ENCODE assay signal across 19 mouse cellular contexts in the genomic region with DNA sequence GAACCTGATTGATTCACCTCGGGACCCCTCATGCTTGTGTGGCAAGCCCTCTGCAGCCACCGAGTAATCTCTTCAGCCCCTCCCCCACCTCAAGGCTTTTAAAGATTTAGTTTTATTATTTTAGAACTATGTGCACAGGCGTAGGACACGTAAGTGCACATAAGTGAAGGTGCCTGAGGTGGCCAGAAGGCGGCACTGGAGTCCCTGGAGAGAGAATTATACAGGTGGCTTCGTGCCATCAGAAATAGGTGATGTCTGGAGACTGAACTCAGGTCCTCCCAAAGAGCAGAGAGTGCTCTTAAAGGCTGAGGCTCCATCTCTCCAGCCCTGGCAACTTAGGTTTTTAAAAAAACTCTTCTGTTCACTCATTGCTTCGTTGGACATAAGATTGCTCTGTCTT.
DNase-seq lines count a peak whose midpoint lies in the region; ATAC-seq and TF ChIP-seq lines count a peak whose summit lies in the region.
"Had no signal": no experiment of that assay in that cellular context is flagged by ENCODE, and none has a peak within 500 bp of the region (broad histone marks: within the 10 kb centered on the region; RNA-seq: fewer than 3 reads in every experiment).

No protein-coding gene starts in this region.

- no peaks in the 10 kb centered on the region for H3K27me3 ChIP-seq in hindbrain, embryonic 10.5 days (ENCODE audit: insufficient read depth, poor library complexity, severe bottlenecking)
- H3K27me3 ChIP-seq in hindbrain, embryonic 16.5 days (replicated peaks; ENCODE audit: control insufficient read depth, insufficient read depth, low read length): no peaks in the 10 kb centered on the region
- no peaks in the 10 kb centered on the region for H3K27me3 ChIP-seq in lung, postnatal 0 days (replicated peaks; ENCODE audit: insufficient read depth, low read length)
- H3K27me3 ChIP-seq: hindbrain, embryonic 12.5 days; limb, embryonic 13.5 days had no signal

- no peak for TF ChIP-seq EP300 in lung, postnatal 0 days (IDR thresholded peaks at IDR 0.05)

- H3K4me1 ChIP-seq in hindbrain, embryonic 10.5 days (replicated peaks): peaks cover 22% of the 10 kb centered on the region
- peaks cover 6% of the 10 kb centered on the region; the same call in 1 of the 2 replicates for H3K4me1 ChIP-seq in hindbrain, embryonic 16.5 days (ENCODE audit: control insufficient read depth, insufficient read depth, low read depth, low read length)
- no peaks in the 10 kb centered on the region for H3K4me1 ChIP-seq in lung, postnatal 0 days (ENCODE audit: insufficient read depth, low read depth, low read length)
- H3K4me1 ChIP-seq: limb, embryonic 13.5 days had no signal

- WGBS in hindbrain, embryonic 10.5 days: 68% methylated on average over 7 of the region's 7 CpGs
- WGBS in hindbrain, embryonic 16.5 days: 67% methylated on average over 7 of the region's 7 CpGs
- 53% methylated on average over 7 of the region's 7 CpGs for WGBS in lung, postnatal 0 days

- H3K9me3 ChIP-seq in hindbrain, embryonic 10.5 days: no peaks in the 10 kb centered on the region
- H3K9me3 ChIP-seq in hindbrain, embryonic 16.5 days (ENCODE audit: control insufficient read depth, low read length): no peaks in the 10 kb centered on the region
- no peaks in the 10 kb centered on the region for H3K9me3 ChIP-seq in lung, postnatal 0 days (ENCODE audit: low read length)
- H3K9me3 ChIP-seq: embryonic facial prominence, embryonic 10.5 days; hindbrain, embryonic 12.5 days; limb, embryonic 13.5 days had no signal

- no peak overlapping the region for H3K9ac ChIP-seq in hindbrain, embryonic 16.5 days (ENCODE audit: low read depth, low read length)
- H3K9ac ChIP-seq in lung, postnatal 0 days (replicated peaks; ENCODE audit: low read depth): no peak overlapping the region
- H3K9ac ChIP-seq: hindbrain, embryonic 12.5 days; limb, embryonic 13.5 days had no signal

- H3K27ac ChIP-seq in hindbrain, embryonic 10.5 days: peak overlapping the region; percentile 25; the same call in 1 of the 2 replicates
- H3K27ac ChIP-seq in hindbrain, embryonic 16.5 days (ENCODE audit: low read depth, low read length): no peak overlapping the region
- H3K27ac ChIP-seq in lung, postnatal 0 days (ENCODE audit: low read length): no peak overlapping the region
- H3K27ac ChIP-seq: embryonic facial prominence, embryonic 10.5 days; hindbrain, embryonic 12.5 days; left cerebral cortex, adult 2 months; limb, embryonic 13.5 days had no signal

- peak; percentile 46 to 48 for DNase-seq in cerebellum, postnatal 10 days
- DNase-seq in cerebellum, adult 11-12 months: no peak
- DNase-seq in hindbrain, embryonic 10.5 days (ENCODE audit: low spot score): no peak
- peak; percentile 13 for DNase-seq in lung, postnatal 0 days (ENCODE audit: low spot score)
- no peak for DNase-seq in lung, postnatal 25 days (ENCODE audit: low spot score)
- DNase-seq in lung, postnatal 36 days: peak; percentile 21
- DNase-seq: adrenal gland, adult 8-10 months; cerebellum, adult 9-11 months; gastrocnemius, postnatal 14 days; kidney, adult 18-20 months; spleen, adult 18-20 months; thymus, postnatal 4 days had no signal

- ATAC-seq in hindbrain, embryonic 16.5 days: no peak
- no peak for ATAC-seq in lung, postnatal 0 days
- no peak for ATAC-seq in erythroblast, adult 5-6 weeks (replicated peaks; ENCODE audit: low FRiP score, poor library complexity, severe bottlenecking)

- no peak overlapping the region for H3K4me2 ChIP-seq in hindbrain, embryonic 16.5 days (ENCODE audit: low read length)
- no peak overlapping the region for H3K4me2 ChIP-seq in lung, postnatal 0 days (replicated peaks; ENCODE audit: low read depth, low read length)
- H3K4me2 ChIP-seq: hindbrain, embryonic 12.5 days; limb, embryonic 13.5 days had no signal

- peak; percentile 58 for TF ChIP-seq CTCF in lung, postnatal 0 days (IDR thresholded peaks at IDR 0.05)

- H3K36me3 ChIP-seq in hindbrain, embryonic 10.5 days: no peaks in the 10 kb centered on the region
- no peaks in the 10 kb centered on the region for H3K36me3 ChIP-seq in hindbrain, embryonic 16.5 days (ENCODE audit: control insufficient read depth, insufficient read depth, low read length)
- no peaks in the 10 kb centered on the region for H3K36me3 ChIP-seq in lung, postnatal 0 days (ENCODE audit: insufficient read depth, low read length)
- H3K36me3 ChIP-seq: embryonic facial prominence, embryonic 10.5 days; hindbrain, embryonic 12.5 days; limb, embryonic 13.5 days had no signal

- no peak overlapping the region for H3K4me3 ChIP-seq in hindbrain, embryonic 10.5 days
- no peak overlapping the region for H3K4me3 ChIP-seq in hindbrain, embryonic 16.5 days (ENCODE audit: low read length)
- H3K4me3 ChIP-seq in lung, postnatal 0 days (ENCODE audit: low read depth, low read length): no peak overlapping the region
- H3K4me3 ChIP-seq: embryonic facial prominence, embryonic 10.5 days; hindbrain, embryonic 12.5 days; left cerebral cortex, adult 2 months; limb, embryonic 13.5 days; myocyte had no signal

Comparison
In these comparisons a context has a peak if more than half of its experiments do, and no peak if none do; other contexts are left out.
1. DNase-seq: peak in cerebellum, postnatal 10 days (2 of 2), lung, postnatal 0 days (single experiment) and lung, postnatal 36 days (single experiment); none in cerebellum, adult 11-12 months (single experiment), hindbrain, embryonic 10.5 days (single experiment) and lung, postnatal 25 days (single experiment).